ENCODE assay signal across 32 mouse cellular contexts in the genomic region with DNA sequence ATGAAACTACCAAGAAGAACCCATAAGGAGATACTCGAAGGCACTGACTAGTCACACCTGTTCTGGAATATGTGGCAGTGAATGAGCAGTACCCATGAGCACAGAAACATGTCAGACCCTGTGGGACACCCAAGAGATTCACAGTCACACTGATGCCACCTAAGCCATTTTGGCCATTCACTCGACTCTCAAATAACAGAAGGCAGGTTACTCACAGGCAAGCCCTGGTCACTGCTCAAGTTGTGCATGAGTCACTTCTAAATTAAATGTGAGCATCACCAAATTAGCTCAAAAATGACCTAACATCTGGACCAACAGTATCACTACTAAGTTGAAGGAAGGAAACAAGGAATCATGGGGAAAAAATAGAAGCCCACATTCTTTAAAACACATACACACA. TPM values are rescaled to one million over a fixed set of nuclear protein-coding genes. Genes with fewer than 3 reads are reported as not detected.
"Had no signal": no experiment of that assay in that cellular context is flagged by ENCODE, and none has a peak within 500 bp of the region (broad histone marks: within the 10 kb centered on the region; RNA-seq: fewer than 3 reads in every experiment).

No protein-coding gene starts in this region.

- H3K27me3 ChIP-seq: limb, embryonic 12.5 days; limb, embryonic 13.5 days; limb, embryonic 15.5 days; liver, embryonic 13.5 days; liver, embryonic 15.5 days; lung, embryonic 15.5 days; megakaryocyte, embryonic 14.5 days; midbrain, embryonic 12.5 days; midbrain, embryonic 13.5 days; midbrain, embryonic 15.5 days; neural tube, embryonic 12.5 days; neural tube, embryonic 13.5 days had no signal

- H3K4me3 ChIP-seq: limb, embryonic 10.5 days; limb, embryonic 12.5 days; limb, embryonic 13.5 days; limb, embryonic 15.5 days; liver, embryonic 13.5 days; liver, embryonic 15.5 days; lung, embryonic 15.5 days; megakaryocyte, embryonic 14.5 days; midbrain, embryonic 10.5 days; midbrain, embryonic 12.5 days; midbrain, embryonic 13.5 days; midbrain, embryonic 15.5 days; myocyte; neural tube, embryonic 12.5 days; neural tube, embryonic 13.5 days had no signal

- H3K27ac ChIP-seq: limb, embryonic 10.5 days; limb, embryonic 12.5 days; limb, embryonic 13.5 days; limb, embryonic 15.5 days; liver, embryonic 13.5 days; liver, embryonic 14.5 days; liver, embryonic 15.5 days; lung, embryonic 15.5 days; macrophage; midbrain, embryonic 10.5 days; midbrain, embryonic 12.5 days; midbrain, embryonic 13.5 days; midbrain, embryonic 15.5 days; neural tube, embryonic 12.5 days; neural tube, embryonic 13.5 days had no signal

- ATAC-seq: liver, postnatal 0 days; midbrain, embryonic 13.5 days; midbrain, embryonic 15.5 days; midbrain, embryonic 16.5 days had no signal

- H3K4me2 ChIP-seq: limb, embryonic 12.5 days; limb, embryonic 13.5 days; limb, embryonic 15.5 days; liver, embryonic 11.5 days; liver, embryonic 13.5 days; liver, embryonic 15.5 days; lung, embryonic 14.5 days; lung, embryonic 15.5 days; midbrain, embryonic 11.5 days; midbrain, embryonic 12.5 days; midbrain, embryonic 13.5 days; midbrain, embryonic 15.5 days; neural tube, embryonic 12.5 days; neural tube, embryonic 13.5 days had no signal

- H3K36me3 ChIP-seq: limb, embryonic 10.5 days; limb, embryonic 12.5 days; limb, embryonic 13.5 days; limb, embryonic 15.5 days; liver, embryonic 13.5 days; liver, embryonic 15.5 days; lung, embryonic 15.5 days; midbrain, embryonic 10.5 days; midbrain, embryonic 12.5 days; midbrain, embryonic 13.5 days; midbrain, embryonic 15.5 days; neural tube, embryonic 12.5 days; neural tube, embryonic 13.5 days had no signal

- H3K4me1 ChIP-seq: limb, embryonic 10.5 days; limb, embryonic 12.5 days; limb, embryonic 13.5 days; limb, embryonic 15.5 days; liver, embryonic 13.5 days; liver, embryonic 15.5 days; megakaryocyte, embryonic 14.5 days; midbrain, embryonic 10.5 days; midbrain, embryonic 12.5 days; midbrain, embryonic 13.5 days; midbrain, embryonic 15.5 days; neural tube, embryonic 12.5 days; neural tube, embryonic 13.5 days had no signal

- H3K9me3 ChIP-seq: limb, embryonic 10.5 days; limb, embryonic 12.5 days; limb, embryonic 13.5 days; limb, embryonic 15.5 days; liver, embryonic 13.5 days; liver, embryonic 15.5 days; lung, embryonic 15.5 days; megakaryocyte, embryonic 14.5 days; midbrain, embryonic 10.5 days; midbrain, embryonic 12.5 days; midbrain, embryonic 13.5 days; midbrain, embryonic 15.5 days; neural tube, embryonic 12.5 days; neural tube, embryonic 13.5 days had no signal

- H3K9ac ChIP-seq: limb, embryonic 12.5 days; limb, embryonic 13.5 days; limb, embryonic 15.5 days; liver, embryonic 13.5 days; liver, embryonic 14.5 days; liver, embryonic 15.5 days; liver, postnatal 0 days; lung, embryonic 14.5 days; lung, embryonic 15.5 days; midbrain, embryonic 12.5 days; midbrain, embryonic 13.5 days; midbrain, embryonic 15.5 days; neural tube, embryonic 12.5 days; neural tube, embryonic 13.5 days had no signal

- DNase-seq: left cerebral cortex, postnatal 4 days; liver; liver, embryonic 13.5 days; liver, postnatal 0 days; lung, adult 18-20 months; lung, adult 2 months; lung, postnatal 10 days; lung, postnatal 14 days; lung, postnatal 36 days; lung, postnatal 4 days; midbrain, embryonic 14.5 days had no signal

RNA-seq across cellular contexts. Expression of gene Lmcd1, which starts 18.6 kb away (rescaled TPM):
- total RNA-seq: monocyte, adult 5-6 weeks had no signal
- polyA plus RNA-seq: macrophage had no signal
